Mouse (Mus musculus) neural tube, embryonic 15.5 days (tissue): ENCODE results near the gene Cdc14b. TPM values are rescaled to one million over a fixed set of nuclear protein-coding genes. Genes with fewer than 3 reads are reported as not detected.

Experiments
- ATAC-seq: fragments of 200-750 bp; cut with Nextera tagmentation; 2 replicates; pipeline ENCODE4 v1.8.0; 2017; ENCODE audit warnings: mild to moderate bottlenecking, moderate TSS enrichment, moderate library complexity; ENCODE audit not compliant: low FRiP score
- H3K27ac ChIP-seq: fragments of 300-500 bp; sonication (generic); replicated peaks from 2 replicates; pipeline ENCODE4 v1.5.1; 2015; ENCODE audit warnings: mild to moderate bottlenecking, inconsistent platforms
- H3K27me3 ChIP-seq: fragments of 300-500 bp; sonication (generic); replicated peaks from 2 replicates; pipeline ENCODE4 v1.6.1; 2015; ENCODE audit warnings: inconsistent platforms
- H3K36me3 ChIP-seq: fragments of 300-500 bp; sonication (generic); 2 replicates; pipeline ENCODE4 v1.6.1; 2015; ENCODE audit warnings: inconsistent platforms
- H3K4me1 ChIP-seq: fragments of 300-500 bp; sonication (generic); 2 replicates; pipeline ENCODE4 v1.6.1; 2015; ENCODE audit warnings: inconsistent platforms
- H3K4me2 ChIP-seq: fragments of 300-500 bp; sonication (generic); 2 replicates; pipeline ENCODE4 v1.6.1; 2015; ENCODE audit warnings: inconsistent platforms, mild to moderate bottlenecking, moderate library complexity
- H3K4me3 ChIP-seq: fragments of 300-500 bp; sonication (generic); replicated peaks from 2 replicates; pipeline ENCODE4 v1.5.1; 2015; ENCODE audit warnings: mild to moderate bottlenecking, inconsistent platforms
- H3K9ac ChIP-seq: fragments of 300-500 bp; sonication (generic); replicated peaks from 2 replicates; pipeline ENCODE4 v1.6.1; 2015; ENCODE audit warnings: mild to moderate bottlenecking, inconsistent platforms
- H3K9me3 ChIP-seq: fragments of 300-500 bp; sonication (generic); replicated peaks from 2 replicates; pipeline ENCODE4 v1.6.1; 2016; ENCODE audit warnings: inconsistent platforms
- WGBS: fragments of 180-500 bp; shearing (Covaris S2); methylation state at CpG from one replicate; pipeline ENCODE4 v1.1.7; 2015; ENCODE audit warnings: mixed read lengths; 5-methylcytosine and 5-hydroxymethylcytosine counted together
- polyA plus RNA-seq: library from polyadenylated mRNA; unstranded; fragments of >200 nt; fragmentation: Nextera tagmentation; extraction: Ambion mirVana; gene quantifications from 2 replicates; pipeline ENCODE4 v1.2.1, GENCODE M21; 2015

Cdc14b gene
- polyA plus RNA-seq, 1 experiment from 2014 or later: 2.8 TPM

DNA sequence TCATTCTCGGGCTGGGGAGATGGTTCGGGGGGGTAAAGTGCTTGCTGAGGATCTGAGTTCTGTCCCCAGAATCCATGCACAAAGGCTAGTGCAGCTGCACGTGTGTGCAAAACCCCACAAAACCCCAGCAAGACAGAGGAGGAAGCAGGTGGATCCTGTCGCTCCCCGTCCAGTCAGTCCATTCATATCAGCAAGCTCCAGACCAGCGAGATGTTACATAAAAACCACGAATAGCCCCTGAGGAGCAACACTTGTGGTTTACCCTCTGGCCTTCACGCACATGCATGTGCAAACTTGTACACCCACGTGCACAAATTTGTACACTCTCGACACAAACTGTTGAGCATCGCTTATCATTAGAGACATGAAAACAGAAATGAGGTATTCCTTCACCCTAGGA lies 34.8 kb upstream of the Cdc14b start:
- H3K4me2 ChIP-seq: no peak overlapping the region
- H3K27ac ChIP-seq: no peak overlapping the region
- peaks cover 13% of the 10 kb centered on the region for H3K4me1 ChIP-seq
- WGBS: 82% methylated on average over 11 of the region's 11 CpGs
- H3K36me3 ChIP-seq: no peaks in the 10 kb centered on the region; the same call in 1 of the 2 replicates
- H3K27me3 ChIP-seq: no peaks in the 10 kb centered on the region
- no peak for ATAC-seq
- H3K4me3 ChIP-seq: no peak overlapping the region
- no peaks in the 10 kb centered on the region for H3K9me3 ChIP-seq
- no peak overlapping the region for H3K9ac ChIP-seq

DNA sequence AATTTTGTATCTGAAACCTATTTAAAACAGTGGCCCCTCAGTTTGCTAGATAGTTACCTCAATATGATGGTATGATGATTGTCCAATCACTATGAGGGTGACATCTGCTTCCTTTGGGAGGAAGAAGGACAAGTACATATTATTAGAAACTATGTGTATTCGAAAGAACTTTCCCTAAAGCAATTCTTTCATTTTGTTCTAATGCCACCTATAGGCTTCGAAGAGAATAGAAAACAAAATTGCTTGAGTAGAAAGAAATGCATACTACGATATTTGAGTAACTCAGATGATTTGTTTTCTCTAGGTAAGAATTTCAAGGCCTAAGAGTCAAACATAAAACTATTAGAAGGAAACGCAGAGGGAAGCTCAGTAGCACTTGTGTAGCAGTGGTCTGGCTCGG lies 33.9 kb upstream of the Cdc14b start:
- WGBS: 75% methylated on average over 5 of the region's 5 CpGs
- Histone ChIP-seq H3K9ac (no peak overlapping the region), H3K4me2 (no peak overlapping the region), H3K9me3 (no peaks in the 10 kb centered on the region), H3K27me3 (no peaks in the 10 kb centered on the region), H3K4me1 (peaks cover 13% of the 10 kb centered on the region), H3K27ac (no peak overlapping the region), H3K36me3 (no peaks in the 10 kb centered on the region; the same call in 1 of the 2 replicates), H3K4me3 (no peak overlapping the region)
- no peak for ATAC-seq

DNA sequence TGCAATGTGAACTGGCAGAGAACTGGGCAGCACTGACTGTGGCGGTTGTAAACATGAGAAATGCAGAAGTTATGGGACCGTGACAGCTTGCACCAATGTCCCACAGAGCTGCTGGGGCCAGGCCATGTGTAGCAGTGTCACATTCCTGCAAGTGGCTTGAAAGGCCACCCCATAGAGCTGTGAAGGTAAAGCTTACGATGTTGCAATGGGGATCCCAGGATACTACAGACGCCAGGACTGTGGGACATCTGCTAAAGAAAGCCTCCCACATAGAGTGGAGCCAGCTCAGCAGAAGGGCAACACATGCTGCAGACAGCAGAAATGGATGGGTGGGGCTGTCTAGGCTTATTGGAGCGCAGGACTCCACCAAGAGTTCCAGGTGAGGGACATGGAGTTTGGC lies 32.4 kb upstream of the Cdc14b start:
- no peak for ATAC-seq
- no peaks in the 10 kb centered on the region for H3K27me3 ChIP-seq
- H3K36me3 ChIP-seq: no peaks in the 10 kb centered on the region; the same call in 1 of the 2 replicates
- H3K27ac ChIP-seq: no peak overlapping the region
- WGBS: 87% methylated on average over 5 of the region's 5 CpGs
- no peak overlapping the region for H3K9ac ChIP-seq
- no peak overlapping the region for H3K4me2 ChIP-seq
- no peaks in the 10 kb centered on the region for H3K9me3 ChIP-seq
- no peak overlapping the region for H3K4me3 ChIP-seq
- peaks cover 9% of the 10 kb centered on the region for H3K4me1 ChIP-seq

DNA sequence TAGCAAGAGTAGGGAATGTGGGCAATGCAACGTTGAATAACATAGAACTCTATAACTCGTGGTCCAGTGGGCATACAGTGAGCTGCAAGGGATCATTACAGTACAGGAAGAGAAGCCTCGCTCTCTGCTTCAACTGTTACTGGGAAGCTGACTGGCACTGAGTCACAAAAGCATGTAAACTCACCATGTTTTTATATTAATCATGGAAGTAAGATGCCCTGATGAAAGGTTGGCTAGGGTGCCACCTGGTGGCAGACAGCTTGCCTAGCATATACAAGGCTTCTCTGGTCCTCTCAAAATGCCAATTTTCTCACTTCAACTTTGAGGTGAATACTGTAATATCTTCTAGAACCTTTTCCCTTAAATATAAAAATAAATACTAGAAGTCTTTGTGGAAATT lies 31.0 kb upstream of the Cdc14b start:
- H3K4me3 ChIP-seq: no peak overlapping the region
- ATAC-seq: peak; percentile 56
- no peaks in the 10 kb centered on the region for H3K27me3 ChIP-seq
- H3K9ac ChIP-seq: no peak overlapping the region
- no peak overlapping the region for H3K27ac ChIP-seq
- WGBS: 66% methylated on average over 3 of the region's 3 CpGs
- H3K4me2 ChIP-seq: no peak overlapping the region
- H3K4me1 ChIP-seq: peaks cover under 1% of the 10 kb centered on the region; the same call in 1 of the 2 replicates
- H3K9me3 ChIP-seq: no peaks in the 10 kb centered on the region
- no peaks in the 10 kb centered on the region; the same call in 1 of the 2 replicates for H3K36me3 ChIP-seq

DNA sequence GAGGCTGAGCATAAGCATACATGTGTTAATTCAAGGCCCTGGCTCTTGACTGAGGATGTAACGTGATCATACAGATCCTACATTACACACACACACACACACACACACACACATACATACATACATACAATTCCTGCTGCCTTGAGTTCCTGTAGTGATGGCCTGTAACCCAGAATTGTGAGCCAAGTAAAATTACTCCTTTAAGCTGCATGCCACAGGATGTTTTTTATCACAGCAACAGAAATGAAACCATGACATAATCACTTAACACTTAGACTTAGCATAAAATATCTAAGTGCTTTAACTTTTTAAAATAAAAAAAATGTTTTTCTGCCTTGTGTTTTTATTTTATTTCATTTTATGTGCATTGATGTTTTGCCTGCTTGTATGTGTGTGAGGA lies 24.0 kb upstream of the Cdc14b start:
- Histone ChIP-seq H3K9ac (no peak overlapping the region), H3K4me1 (no peaks in the 10 kb centered on the region), H3K27me3 (no peaks in the 10 kb centered on the region), H3K36me3 (peaks cover 3% of the 10 kb centered on the region; the same call in 1 of the 2 replicates), H3K4me3 (no peak overlapping the region), H3K9me3 (no peaks in the 10 kb centered on the region), H3K27ac (no peak overlapping the region), H3K4me2 (no peak overlapping the region)
- ATAC-seq: no peak
- 96% methylated on average over 1 of the region's 1 CpGs for WGBS

DNA sequence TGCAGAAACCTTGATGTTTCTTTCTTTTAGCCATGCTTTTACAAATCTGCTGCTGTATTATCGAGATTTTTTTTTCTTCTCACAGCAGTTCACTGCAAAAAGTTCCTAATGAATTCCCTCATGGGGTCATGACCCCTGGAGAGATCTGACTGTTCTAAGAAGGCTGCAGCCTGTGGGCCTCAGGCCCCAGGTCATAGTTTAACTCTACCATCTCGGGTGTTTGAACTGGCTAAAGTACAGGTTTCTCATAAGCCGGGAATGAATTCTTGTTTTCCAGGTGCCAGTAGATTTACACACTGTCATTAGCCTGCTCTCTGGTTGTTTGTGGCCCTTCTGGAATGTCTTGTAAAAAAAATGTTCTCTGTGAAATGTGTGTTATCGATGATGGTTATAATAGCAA lies 11.7 kb upstream of the Cdc14b start:
- Histone ChIP-seq H3K9ac (no peak overlapping the region), H3K4me2 (no peak overlapping the region), H3K4me3 (no peak overlapping the region), H3K27ac (no peak overlapping the region), H3K36me3 (0 out of 2 replicates have a peak, but pooled peaks cover 2% of the 10 kb centered on the region), H3K9me3 (no peaks in the 10 kb centered on the region), H3K4me1 (no peaks in the 10 kb centered on the region), H3K27me3 (no peaks in the 10 kb centered on the region)
- 60% methylated on average over 4 of the region's 4 CpGs for WGBS
- ATAC-seq: no peak

DNA sequence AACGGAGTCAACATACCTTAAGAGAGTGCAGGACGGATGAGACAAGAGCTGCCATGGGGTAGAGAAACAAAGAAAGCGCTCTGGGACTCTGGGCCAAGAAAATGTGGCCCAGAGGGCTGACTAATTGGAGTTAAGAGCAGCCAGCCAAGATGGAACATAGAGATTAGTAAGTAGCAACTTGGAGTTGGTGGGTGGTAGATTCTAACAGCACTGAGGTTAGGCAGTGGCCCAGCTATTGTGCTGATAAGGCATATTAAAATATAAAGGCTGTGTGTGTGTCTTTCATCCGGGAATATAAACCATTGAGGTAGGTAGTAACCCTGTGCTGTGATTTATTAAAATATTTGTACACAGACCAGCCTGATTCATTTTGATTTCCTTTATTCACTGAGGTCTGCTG lies 11.2 kb upstream of the Cdc14b start:
- Histone ChIP-seq H3K4me3 (no peak overlapping the region), H3K9ac (no peak overlapping the region), H3K27me3 (no peaks in the 10 kb centered on the region), H3K9me3 (no peaks in the 10 kb centered on the region), H3K36me3 (no peaks in the 10 kb centered on the region), H3K4me1 (no peaks in the 10 kb centered on the region), H3K27ac (no peak overlapping the region), H3K4me2 (no peak overlapping the region)
- 83% methylated on average over 4 of the region's 4 CpGs for WGBS
- no peak for ATAC-seq

DNA sequence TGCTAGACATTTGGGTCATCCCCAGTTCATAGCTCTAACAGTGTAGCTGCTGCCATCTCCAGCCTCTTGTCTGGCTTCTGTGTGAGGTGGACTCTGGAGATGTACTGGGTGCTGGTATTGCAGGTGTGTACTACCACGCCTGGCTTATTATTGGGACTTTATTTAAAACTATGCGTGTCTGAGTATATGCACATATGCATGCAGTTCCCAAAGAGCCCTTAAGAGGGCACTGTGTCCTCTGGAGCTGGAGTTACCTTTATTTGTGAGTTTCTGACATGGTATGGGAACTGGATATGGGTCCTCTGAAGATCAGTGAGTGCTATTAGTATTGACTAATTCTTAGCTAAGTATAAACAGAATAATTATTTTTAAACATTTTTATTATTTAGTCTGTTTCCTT lies 9.6 kb upstream of the Cdc14b start:
- 96% methylated on average over 2 of the region's 2 CpGs for WGBS

DNA sequence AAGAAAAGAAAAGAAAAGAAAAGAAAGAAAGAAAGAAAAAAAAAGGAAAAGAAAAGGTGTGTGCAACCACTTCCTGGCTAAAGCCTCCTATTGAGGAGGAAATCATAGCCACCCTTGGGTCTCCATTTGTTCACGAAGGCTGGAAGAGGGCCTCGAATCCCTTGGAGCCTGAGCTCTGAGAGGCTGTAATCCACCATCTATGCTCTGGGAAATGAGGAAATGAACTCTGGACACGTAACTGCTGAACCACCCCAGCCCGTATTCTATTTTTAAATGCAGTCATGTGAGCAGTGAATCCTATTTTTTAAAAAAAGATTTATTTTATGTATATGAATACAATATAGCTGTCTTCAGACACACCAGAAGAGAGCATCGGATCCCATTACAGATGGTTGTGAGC lies 5.8 kb upstream of the Cdc14b start:
- Histone ChIP-seq H3K4me3 (no peak overlapping the region), H3K27me3 (peaks cover 6% of the 10 kb centered on the region; the same call in 1 of the 2 replicates), H3K27ac (no peak overlapping the region), H3K4me2 (no peak overlapping the region), H3K4me1 (no peaks in the 10 kb centered on the region), H3K36me3 (no peaks in the 10 kb centered on the region), H3K9ac (no peak overlapping the region), H3K9me3 (no peaks in the 10 kb centered on the region)
- ATAC-seq: no peak
- 91% methylated on average over 5 of the region's 5 CpGs for WGBS

More for the DNA sequence above, 9.6 kb upstream of the Cdc14b start:
- Histone ChIP-seq H3K4me1 (no peaks in the 10 kb centered on the region), H3K36me3 (no peaks in the 10 kb centered on the region), H3K9me3 (no peaks in the 10 kb centered on the region), H3K4me2 (no peak overlapping the region), H3K4me3 (no peak overlapping the region), H3K9ac (no peak overlapping the region), H3K27me3 (no peaks in the 10 kb centered on the region), H3K27ac (no peak overlapping the region)
- ATAC-seq: no peak

DNA sequence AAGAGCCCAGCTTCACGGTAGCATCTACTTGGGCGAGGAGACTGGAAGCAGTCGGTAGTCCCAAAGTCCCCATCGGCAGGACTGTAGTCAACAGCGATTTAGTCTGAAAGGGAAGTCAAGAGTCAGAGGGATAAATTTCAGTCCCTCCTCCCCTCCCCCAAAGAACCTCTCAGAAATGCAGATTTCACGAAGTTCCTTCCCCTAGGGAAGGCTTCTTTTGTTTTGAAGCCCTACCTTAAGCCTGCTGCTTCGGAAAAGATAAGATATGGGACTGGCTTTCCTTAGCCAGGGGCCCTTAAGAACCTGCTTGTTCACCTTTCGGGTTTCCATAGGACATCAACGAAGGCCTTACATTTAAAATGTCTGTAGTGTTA lies 651 bp upstream of the Cdc14b start:
- WGBS: 17% methylated on average over 9 of the region's 9 CpGs
- Histone ChIP-seq H3K4me3 (peak overlapping the region; percentile 81), H3K9ac (no peak overlapping the region), H3K36me3 (no peaks in the 10 kb centered on the region), H3K27me3 (peaks cover 16% of the 10 kb centered on the region; the same call in 1 of the 2 replicates), H3K27ac (no peak overlapping the region), H3K9me3 (no peaks in the 10 kb centered on the region), H3K4me1 (peaks cover 19% of the 10 kb centered on the region), H3K4me2 (peak overlapping the region; percentile 100)
- no peak for ATAC-seq

DNA sequence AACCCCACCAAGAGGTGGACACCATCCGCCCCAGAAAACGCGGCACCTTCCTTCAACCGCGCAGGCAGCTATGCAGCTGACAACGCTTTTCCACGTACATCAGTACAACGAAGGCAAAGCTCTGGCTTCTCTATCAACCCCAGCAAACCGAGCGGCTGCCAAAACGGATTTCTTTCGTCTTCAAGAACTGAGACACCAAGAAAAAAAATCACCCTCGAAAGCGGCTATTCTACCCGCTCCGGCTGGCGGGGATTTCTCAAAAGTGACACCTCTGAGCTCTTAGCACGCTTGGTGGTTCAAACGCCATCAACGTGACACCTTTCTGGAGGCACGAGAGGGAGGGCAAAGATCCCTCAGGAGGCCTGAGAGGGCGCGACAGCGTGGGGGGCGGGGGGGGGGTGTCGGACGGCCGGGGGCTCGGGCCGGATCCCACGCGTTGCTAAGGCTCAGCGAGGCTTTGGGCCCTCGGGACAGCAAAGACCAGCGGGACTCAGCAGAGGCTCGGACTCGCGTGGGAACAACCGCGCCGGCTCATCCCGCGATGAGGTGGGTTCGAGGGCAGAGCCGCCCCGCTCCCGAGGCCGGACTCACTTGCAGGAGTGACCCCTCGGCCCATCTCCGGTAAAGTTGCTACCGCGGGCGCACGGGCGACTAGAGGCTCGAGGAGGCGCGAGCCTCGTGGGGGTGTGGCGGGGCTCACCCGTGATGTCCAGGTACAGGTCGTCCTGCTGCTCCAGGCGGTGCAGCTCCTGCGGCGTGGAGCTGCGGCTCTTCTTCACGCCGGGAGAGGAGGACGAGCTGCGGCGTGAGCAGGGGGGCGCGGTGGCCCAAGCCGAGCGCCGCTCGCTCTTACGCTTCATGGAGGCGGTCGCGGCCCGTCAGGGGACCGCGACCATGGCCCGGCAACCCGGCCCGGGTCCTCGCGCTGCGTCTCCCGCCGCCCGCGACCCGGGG lies 922 bp downstream of the Cdc14b start:
- no peaks in the 10 kb centered on the region for H3K36me3 ChIP-seq
- H3K9me3 ChIP-seq: no peaks in the 10 kb centered on the region
- no peak overlapping the region for H3K27ac ChIP-seq
- H3K4me2 ChIP-seq: peak overlapping the region; percentile 100
- peaks cover 16% of the 10 kb centered on the region; the same call in 1 of the 2 replicates for H3K27me3 ChIP-seq
- peaks cover 19% of the 10 kb centered on the region for H3K4me1 ChIP-seq
- peak overlapping the region; percentile 67 for H3K9ac ChIP-seq
- peak; percentile 84 for ATAC-seq
- peak overlapping the region; percentile 81 for H3K4me3 ChIP-seq
- WGBS: under 1% methylated on average over 93 of the region's 95 CpGs

DNA sequence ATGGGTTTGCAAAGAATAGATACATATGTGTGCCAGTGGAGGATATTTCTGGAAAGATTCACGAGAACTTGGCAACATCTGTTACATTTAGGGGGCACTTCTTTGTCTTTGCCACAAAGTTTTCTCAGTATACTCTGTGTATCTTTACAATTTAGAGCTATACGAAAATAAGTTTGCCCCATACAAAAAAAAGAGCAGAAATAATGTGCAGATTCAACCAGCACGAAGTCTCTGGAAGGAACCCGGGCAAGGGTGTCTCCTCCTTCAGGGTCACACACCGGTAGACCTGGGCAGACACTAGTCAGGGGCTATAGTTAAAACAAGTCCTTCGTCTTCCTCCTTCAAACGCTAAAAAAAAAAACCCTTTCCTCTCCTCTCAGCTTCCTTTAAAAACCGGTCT lies 1.7 kb downstream of the Cdc14b start:
- no peak for ATAC-seq
- H3K9ac ChIP-seq: no peak overlapping the region
- 57% methylated on average over 8 of the region's 8 CpGs for WGBS

More for the DNA sequence above, 1.7 kb downstream of the Cdc14b start:
- peak overlapping the region; percentile 100 for H3K4me2 ChIP-seq
- H3K36me3 ChIP-seq: no peaks in the 10 kb centered on the region
- H3K4me3 ChIP-seq: peak overlapping the region; percentile 81; the same call in 1 of the 2 replicates
- peaks cover 16% of the 10 kb centered on the region; the same call in 1 of the 2 replicates for H3K27me3 ChIP-seq
- H3K4me1 ChIP-seq: peaks cover 19% of the 10 kb centered on the region
- no peak overlapping the region for H3K27ac ChIP-seq
- no peaks in the 10 kb centered on the region for H3K9me3 ChIP-seq
